Mouse (Mus musculus) CH12.LX (cell line): ENCODE measurements around the gene Ano1. TPM values are rescaled to one million over a fixed set of nuclear protein-coding genes. Genes with fewer than 3 reads are reported as not detected.

Experiments used
- DNase-seq: peaks from one replicate; pipeline ENCODE4 v3.0.0-alpha.2; 2013; ENCODE audit errors: extremely low read depth
- H3K27ac ChIP-seq: 2 replicates; pipeline ENCODE4 v1.5.1; 2012; ENCODE audit warnings: low read depth, mild to moderate bottlenecking, control low read depth, moderate library complexity; ENCODE audit not compliant: insufficient read depth
- H3K27me3 ChIP-seq: replicated peaks from 2 replicates; pipeline ENCODE3; 2012; ENCODE audit warnings: inconsistent platforms
- H3K36me3 ChIP-seq, 2 experiments: replicated peaks in 1 of 2; 2 replicates each; pipeline versions ENCODE3 to v1.6.1; 2012; ENCODE audit warnings: inconsistent platforms in 1 of 2, low read length in 1 of 2, mild to moderate bottlenecking in 1 of 2, mixed read lengths in 1 of 2, moderate library complexity in 1 of 2; ENCODE audit not compliant: control insufficient read depth in 1 of 2, insufficient read depth in 1 of 2
- H3K4me1 ChIP-seq, 2 experiments: 2 replicates each; pipeline ENCODE4 v1.6.1; 2012; ENCODE audit warnings: inconsistent platforms in 1 of 2, moderate library complexity in 1 of 2; ENCODE audit not compliant: insufficient read depth in 2 of 2, control insufficient read depth in 1 of 2
- H3K4me2 ChIP-seq: 2 replicates; pipeline ENCODE4 v1.6.1; 2012; ENCODE audit warnings: low read depth, mild to moderate bottlenecking, control low read depth; ENCODE audit not compliant: poor library complexity, insufficient read depth, severe bottlenecking
- H3K4me3 ChIP-seq, 3 experiments: fragments of 150-350 bp in 1 of 3; sonication (generic) in 1 of 3; replicated peaks in 1 of 3; 2 replicates each; pipeline versions ENCODE3 to v1.5.1; 2011 to 2012; ENCODE audit warnings: low read depth in 2 of 3, low read length in 2 of 3, mild to moderate bottlenecking in 2 of 3, moderate library complexity in 2 of 3, control low read depth in 1 of 3, improper control_type of control experiment in 1 of 3, inconsistent platforms in 1 of 3, mixed read lengths in 1 of 3; ENCODE audit not compliant: poor library complexity in 1 of 3
- H3K79me2 ChIP-seq: replicated peaks from 2 replicates; pipeline ENCODE4 v1.6.1; 2012; ENCODE audit warnings: mild to moderate bottlenecking, moderate library complexity; ENCODE audit not compliant: control insufficient read depth, poor library complexity, insufficient read depth, severe bottlenecking; ENCODE audit errors: extremely low read depth
- H3K9ac ChIP-seq: 2 replicates; pipeline ENCODE4 v1.6.1; 2012; ENCODE audit warnings: low read depth, mild to moderate bottlenecking, control low read depth, moderate library complexity; ENCODE audit not compliant: insufficient read depth
- H3K9me3 ChIP-seq: replicated peaks from 2 replicates; pipeline ENCODE3; 2012; ENCODE audit warnings: low read length, inconsistent platforms, mixed read lengths
- CHD1 ChIP-seq: IDR thresholded peaks from 2 replicates; pipeline ENCODE4 v1.6.1; 2012; ENCODE audit warnings: low read depth, low read length, improper control_type of control experiment, inconsistent platforms
- CHD2 ChIP-seq: IDR thresholded peaks from 2 replicates; pipeline ENCODE4 v1.6.1; 2011; ENCODE audit warnings: low read length, improper control_type of control experiment
- CTCF ChIP-seq, 2 experiments: IDR thresholded peaks in 1 of 2; conservative IDR thresholded peaks in 1 of 2; 2 replicates each; pipeline ENCODE4 v1.5.1; 2011 to 2012; ENCODE audit warnings: low read depth in 2 of 2, low read length in 2 of 2, improper control_type of control experiment in 1 of 2, inconsistent platforms in 1 of 2, mild to moderate bottlenecking in 1 of 2, moderate library complexity in 1 of 2
- E2F4 ChIP-seq: IDR thresholded peaks from 2 replicates; pipeline ENCODE4 v1.6.1; 2011; ENCODE audit warnings: low read depth, low read length, improper control_type of control experiment; ENCODE audit not compliant: insufficient replicate concordance
- ELF1 ChIP-seq: IDR thresholded peaks from 2 replicates; pipeline ENCODE4 v1.6.1; 2014; ENCODE audit warnings: low read depth, mild to moderate bottlenecking, inconsistent platforms, low read length, improper control_type of control experiment
- ETS1 ChIP-seq: conservative IDR thresholded peaks from 2 replicates; pipeline ENCODE4 v1.6.1; 2012; ENCODE audit warnings: low read depth, mild to moderate bottlenecking, inconsistent platforms, low read length, improper control_type of control experiment, moderate library complexity
- HCFC1 ChIP-seq: IDR thresholded peaks from 2 replicates; pipeline ENCODE4 v1.6.1; 2012; ENCODE audit warnings: low read depth, mild to moderate bottlenecking, inconsistent platforms, low read length, improper control_type of control experiment
- IRF4 ChIP-seq: IDR thresholded peaks from 2 replicates; pipeline ENCODE4 v1.6.1; 2014; ENCODE audit warnings: low read depth, mild to moderate bottlenecking, inconsistent platforms, low read length, improper control_type of control experiment
- JUN ChIP-seq: IDR thresholded peaks from 2 replicates; pipeline ENCODE4 v1.6.1; 2011; ENCODE audit warnings: low read depth, mild to moderate bottlenecking, low read length, improper control_type of control experiment, moderate library complexity; ENCODE audit not compliant: insufficient read depth
- KAT2A ChIP-seq: IDR thresholded peaks from 2 replicates; pipeline ENCODE4 v1.6.1; 2012; ENCODE audit warnings: low read length, improper control_type of control experiment, inconsistent platforms; ENCODE audit not compliant: insufficient replicate concordance
- MAFK ChIP-seq: IDR thresholded peaks from 2 replicates; pipeline ENCODE4 v1.6.1; 2011; ENCODE audit warnings: low read length, improper control_type of control experiment; ENCODE audit not compliant: insufficient replicate concordance
- MEF2A ChIP-seq: IDR thresholded peaks from 2 replicates; pipeline ENCODE4 v1.6.1; 2014; ENCODE audit warnings: low read depth, mild to moderate bottlenecking, inconsistent platforms, low read length, improper control_type of control experiment, borderline replicate concordance
- NELFE ChIP-seq: IDR thresholded peaks from 2 replicates; pipeline ENCODE4 v1.6.1; 2011; ENCODE audit warnings: low read depth, low read length, improper control_type of control experiment
- POLR2AphosphoS2 ChIP-seq: IDR thresholded peaks from 2 replicates; pipeline ENCODE4 v1.6.1; 2011; ENCODE audit warnings: low read depth, low read length, improper control_type of control experiment
- RAD21 ChIP-seq: IDR thresholded peaks from 2 replicates; pipeline ENCODE4 v1.6.1; 2011; ENCODE audit warnings: low read depth, mild to moderate bottlenecking, low read length, improper control_type of control experiment, moderate library complexity
- SMC3 ChIP-seq: IDR thresholded peaks from 2 replicates; pipeline ENCODE4 v1.6.1; 2011; ENCODE audit warnings: low read depth, low read length, improper control_type of control experiment
- TBP ChIP-seq: conservative IDR thresholded peaks from 2 replicates; pipeline ENCODE4 v1.6.1; 2011; ENCODE audit warnings: low read depth, low read length, improper control_type of control experiment
- TCF12 ChIP-seq: IDR thresholded peaks from 2 replicates; pipeline ENCODE4 v1.6.1; 2014; ENCODE audit warnings: low read depth, mild to moderate bottlenecking, inconsistent platforms, low read length, improper control_type of control experiment
- ZC3H11A ChIP-seq: IDR thresholded peaks from 2 replicates; pipeline ENCODE4 v1.6.1; 2012; ENCODE audit warnings: low read depth, mild to moderate bottlenecking, inconsistent platforms, low read length, improper control_type of control experiment
- ZKSCAN1 ChIP-seq: IDR thresholded peaks from 2 replicates; pipeline ENCODE4 v1.6.1; 2012; ENCODE audit warnings: low read depth, inconsistent platforms, low read length, improper control_type of control experiment, borderline replicate concordance
- ZMIZ1 ChIP-seq: IDR thresholded peaks from 2 replicates; pipeline ENCODE4 v1.6.1; 2012; ENCODE audit warnings: low read depth, mild to moderate bottlenecking, inconsistent platforms, low read length, improper control_type of control experiment
- ZNF384 ChIP-seq: IDR thresholded peaks from 2 replicates; pipeline ENCODE4 v1.6.1; 2012; ENCODE audit warnings: low read depth, low read length, improper control_type of control experiment, inconsistent platforms
- dilution Hi-C: fragments of 300-500 bp; cut with MboI; formaldehyde crosslinking; loops from 2 replicates; pipeline ENCODE4 v1.14.3; 2020; ENCODE audit warnings: low sequenced_read_pairs; ENCODE audit not compliant: extremely low pct_unique_long_range_greater_than_20kb, extremely low pct_ligation_motif_present
- in situ Hi-C: fragments of 300-500 bp; cut with MboI; formaldehyde crosslinking; loops from 3 replicates; pipeline ENCODE4 v1.14.3; 2019; ENCODE audit warnings: low sequenced_read_pairs, low pct_ligation_motif_present, low pct_unique_long_range_greater_than_20kb, mixed read lengths
- polyA plus RNA-seq: library from polyadenylated mRNA; unstranded; fragments of >175 nt; gene quantifications from 2 replicates; pipeline ENCODE4 v1.2.1, GENCODE M21; 2012; ENCODE audit warnings: low read depth; ENCODE audit not compliant: insufficient read length
- total RNA-seq, 2 experiments: library from RNA; depleted of rRNA; stranded (reverse); fragments of 300-350 nt in 1 of 2; fragments of >200 nt in 1 of 2; gene quantifications; 2 replicates each; pipeline ENCODE4 v1.2.3; 2012 to 2014

The Ano1 gene
- total and polyA plus RNA-seq, 3 experiments: not detected

DNA sequence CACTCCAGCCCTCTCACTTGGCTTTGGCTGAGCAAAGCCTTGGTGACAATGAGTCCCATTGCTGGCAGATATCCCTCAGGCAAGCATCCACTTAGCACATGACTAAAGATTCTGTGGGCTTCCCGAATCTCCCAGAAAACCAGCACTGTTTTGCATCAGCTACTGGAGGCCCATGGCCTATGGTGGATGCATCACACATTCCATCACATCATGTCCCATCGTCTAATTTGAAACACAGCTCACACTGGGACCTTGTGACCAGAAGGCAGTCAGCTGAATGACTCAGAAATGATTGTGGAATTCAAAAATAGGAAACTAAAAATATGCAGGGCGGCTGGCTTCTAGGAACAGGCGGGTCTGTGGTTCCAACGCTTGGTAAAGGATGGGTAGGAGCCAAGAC lies 173.9 kb downstream of the Ano1 start:
- no peak overlapping the region for H3K9ac ChIP-seq
- H3K4me1 ChIP-seq: peaks cover 7 to 12% of the 10 kb centered on the region in 2 experiments; a peak in 2 of 4 replicates
- no peaks in the 10 kb centered on the region for H3K9me3 ChIP-seq
- H3K4me2 ChIP-seq: no peak overlapping the region
- H3K27ac ChIP-seq: no peak overlapping the region
- dilution Hi-C loops (no loop called here), in situ Hi-C loops (loop anchor here (25.0 kb wide), 1 partner anchor 366 kb away; no protein-coding TSS in a partner anchor)
- peaks cover 10% of the 10 kb centered on the region for H3K27me3 ChIP-seq
- H3K79me2 ChIP-seq: no peaks in the 10 kb centered on the region
- no peak overlapping the region for H3K4me3 ChIP-seq
- DNase-seq: no peak
- peaks cover 7 to 28% of the 10 kb centered on the region in 2 experiments for H3K36me3 ChIP-seq
- peak; percentile 43; the same call in 1 of the 2 replicates for TF ChIP-seq ETS1
- no peak for TF ChIP-seq ZMIZ1

DNA sequence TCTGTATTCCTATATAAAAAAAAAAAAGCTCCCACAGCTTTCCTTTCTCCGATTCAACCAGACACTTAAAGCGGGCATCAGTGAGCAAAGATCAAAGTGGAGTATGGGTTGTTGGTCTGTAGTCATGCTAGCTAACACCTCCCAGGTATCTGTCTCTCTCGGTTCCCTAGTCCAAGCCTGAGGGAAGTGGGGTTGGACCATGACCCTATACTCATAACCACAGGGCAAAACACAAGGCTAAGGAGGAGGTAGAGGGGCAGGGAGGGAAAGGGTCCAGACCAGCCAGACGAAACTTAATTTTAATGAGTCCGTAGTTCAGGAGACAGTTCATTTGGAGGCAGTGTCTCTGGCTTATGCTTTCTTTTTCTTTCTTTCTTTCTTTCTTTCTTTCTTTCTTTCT lies 179.5 kb downstream of the Ano1 start:
- DNase-seq: no peak
- no peak overlapping the region for H3K4me2 ChIP-seq
- no peak for TF ChIP-seq ZC3H11A
- TF ChIP-seq JUN: no peak
- no peak for TF ChIP-seq ELF1
- TF ChIP-seq RAD21: no peak
- no peak for TF ChIP-seq TBP
- TF ChIP-seq CHD2: no peak
- TF ChIP-seq ZMIZ1: no peak
- no peak for TF ChIP-seq MEF2A
- no peak for TF ChIP-seq HCFC1
- no peak for TF ChIP-seq NELFE
- TF ChIP-seq MAFK: no peak
- TF ChIP-seq CTCF (conservative IDR thresholded peaks at IDR 0.05 in 1 of 2, IDR thresholded peaks at IDR 0.05 in 1 of 2; ENCODE audit: low read depth in 2 of 2, low read length in 2 of 2): no peak
- TF ChIP-seq IRF4: no peak
- dilution Hi-C loops: no loop called here
- no peak overlapping the region for H3K9ac ChIP-seq
- H3K27me3 ChIP-seq: peaks cover 46% of the 10 kb centered on the region
- no peaks in the 10 kb centered on the region for H3K4me1 ChIP-seq
- H3K79me2 ChIP-seq: no peaks in the 10 kb centered on the region
- no peaks in the 10 kb centered on the region for H3K36me3 ChIP-seq
- no peak overlapping the region for H3K27ac ChIP-seq
- in situ Hi-C loops: no loop called here
- H3K4me3 ChIP-seq: no peak overlapping the region
- no peaks in the 10 kb centered on the region for H3K9me3 ChIP-seq

DNA sequence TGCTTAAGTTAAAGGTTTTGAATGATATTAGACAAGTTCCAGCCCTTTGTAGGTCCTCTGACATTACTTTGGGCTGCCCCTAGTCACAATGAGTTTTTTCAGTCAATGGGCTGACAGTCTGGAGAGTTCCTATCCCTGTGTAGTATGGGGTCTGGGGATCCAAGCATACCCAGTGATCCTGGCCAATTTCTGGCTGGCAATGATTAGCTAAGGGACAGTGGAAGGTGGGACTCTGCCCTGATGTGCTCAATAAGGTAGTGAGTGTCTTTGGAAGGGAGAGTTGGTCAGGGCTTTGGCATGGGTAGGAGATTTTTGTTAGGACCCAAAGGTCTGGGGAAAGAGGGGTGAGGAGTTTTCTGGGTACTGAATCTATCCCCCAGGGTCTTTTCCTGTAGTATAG lies 180.2 kb downstream of the Ano1 start:
- dilution Hi-C loops: no loop called here
- in situ Hi-C loops: no loop called here
- Histone ChIP-seq H3K9me3 (no peaks in the 10 kb centered on the region), H3K4me3 (no peak overlapping the region), H3K27me3 (peaks cover 52% of the 10 kb centered on the region), H3K4me2 (no peak overlapping the region), H3K79me2 (no peaks in the 10 kb centered on the region), H3K9ac (no peak overlapping the region), H3K4me1 (0 out of 4 replicates have a peak, but pooled peaks cover 0 to 3% of the 10 kb centered on the region in 2 experiments), H3K36me3 (no peaks in the 10 kb centered on the region), H3K27ac (no peak overlapping the region)
- TF ChIP-seq E2F4 (no peak), SMC3 (no peak), POLR2AphosphoS2 (no peak), TCF12 (no peak), CHD1 (no peak), ZNF384 (no peak), RAD21 (no peak), NELFE (no peak), ZKSCAN1 (no peak), ETS1 (no peak), KAT2A (no peak), JUN (no peak), ZMIZ1 (no peak)
- DNase-seq: no peak
